Mouse (Mus musculus): ENCODE measurements around the gene Gm17087.

The Gm17087 gene

GRCm38 (mm10) chr17:8566850-8567249 is at the start of gene Gm17087:
TSS of gene Gm17087 (minus strand) at chr17:8566950.
- DNase-seq, result no peak

- peak; percentile 81 for DNase-seq
These were observed 47.3 kb upstream of the Gm17087 start for GRCm38 (mm10) chr17:8613882-8614551.

DNA sequence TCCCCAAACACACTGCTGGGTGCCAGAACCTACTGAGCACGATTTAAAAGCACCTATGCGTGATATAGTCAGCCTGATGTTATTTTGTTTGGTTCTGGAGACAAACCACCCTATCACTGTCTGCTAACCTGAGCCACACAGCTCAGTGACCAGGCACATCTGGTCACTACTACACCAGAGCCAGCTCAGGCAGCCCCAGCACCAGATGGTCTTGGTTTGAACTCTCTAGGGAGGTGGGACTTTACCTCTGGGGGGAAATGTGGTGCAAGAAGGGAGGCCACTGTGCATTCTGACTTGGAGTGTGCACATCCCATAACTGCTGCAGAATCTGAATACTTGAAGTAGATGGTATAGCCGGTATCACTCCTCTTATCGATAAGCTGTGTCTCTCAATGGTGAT is 45.2 kb upstream of the Gm17087 start:
- DNase-seq, result no peak

DNA sequence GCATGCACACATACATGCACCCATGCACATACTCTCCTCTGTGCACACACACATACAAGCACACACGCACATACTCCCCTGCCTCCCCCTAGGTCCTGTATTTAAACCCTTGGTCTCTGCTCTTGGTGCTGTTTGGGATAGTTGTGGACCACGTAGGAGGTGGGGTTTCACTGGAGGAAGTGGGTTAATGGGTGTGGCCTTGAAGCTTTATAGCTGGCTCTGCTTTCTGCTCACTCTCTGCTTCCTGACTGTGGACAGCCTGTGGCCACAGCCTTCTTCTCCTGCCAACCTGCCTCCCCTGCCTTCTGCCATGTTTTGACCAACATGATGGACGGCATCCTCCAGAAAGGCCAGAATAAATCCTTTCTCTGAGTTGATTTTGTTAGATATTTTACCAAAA is 39.9 kb upstream of the Gm17087 start:
- DNase-seq, result no peak

DNA sequence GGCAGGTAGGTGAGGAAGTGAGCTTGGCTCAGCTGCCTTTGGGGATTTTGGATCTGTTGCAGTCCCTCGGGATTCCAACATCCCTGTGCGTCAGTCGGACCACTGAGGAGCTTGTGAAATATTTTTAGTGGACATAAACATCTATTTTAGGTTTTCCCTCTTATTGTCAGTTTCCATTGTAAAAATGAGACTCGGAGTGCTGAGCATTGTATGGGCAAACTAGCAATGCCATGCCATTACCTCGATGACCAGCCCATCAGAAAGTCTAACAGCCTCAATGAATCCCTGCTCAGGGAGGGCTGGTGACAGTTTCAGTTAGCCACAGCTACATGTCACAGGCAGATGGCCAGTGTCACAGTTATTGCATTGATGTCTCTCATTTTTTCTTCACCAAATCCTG is 39.2 kb upstream of the Gm17087 start:
- no peak for DNase-seq

- DNase-seq, result no peak
These were observed 36.2 kb upstream of the Gm17087 start for GRCm38 (mm10) chr17:8602976-8603375.

GRCm38 (mm10) chr17:8597790-8598189 is 31.0 kb upstream of the Gm17087 start:
- peak; percentile 47 for DNase-seq

- DNase-seq, result peak; percentile 58
These were observed 25.9 kb upstream of the Gm17087 start for GRCm38 (mm10) chr17:8592427-8593277.

DNA sequence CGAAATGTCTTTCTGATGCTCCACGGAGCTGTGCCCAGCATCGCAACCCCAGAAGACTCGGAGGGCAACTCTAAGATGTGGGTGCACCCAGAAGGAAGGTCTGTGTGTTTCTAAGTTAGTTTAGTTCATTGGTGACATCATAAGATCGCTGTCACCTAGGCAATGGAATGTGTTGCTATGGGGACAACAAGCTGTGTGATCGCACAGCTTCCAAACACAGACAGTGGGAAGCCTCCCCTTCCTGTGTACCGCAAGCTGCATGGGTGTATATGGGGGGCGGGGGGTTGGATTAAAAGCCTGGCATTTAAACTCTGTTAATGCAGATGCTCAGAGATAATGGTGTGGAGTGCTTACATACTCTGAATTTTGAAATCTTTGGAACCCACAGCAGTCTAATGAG is 14.8 kb upstream of the Gm17087 start:
- peak; percentile 63 for DNase-seq

DNA sequence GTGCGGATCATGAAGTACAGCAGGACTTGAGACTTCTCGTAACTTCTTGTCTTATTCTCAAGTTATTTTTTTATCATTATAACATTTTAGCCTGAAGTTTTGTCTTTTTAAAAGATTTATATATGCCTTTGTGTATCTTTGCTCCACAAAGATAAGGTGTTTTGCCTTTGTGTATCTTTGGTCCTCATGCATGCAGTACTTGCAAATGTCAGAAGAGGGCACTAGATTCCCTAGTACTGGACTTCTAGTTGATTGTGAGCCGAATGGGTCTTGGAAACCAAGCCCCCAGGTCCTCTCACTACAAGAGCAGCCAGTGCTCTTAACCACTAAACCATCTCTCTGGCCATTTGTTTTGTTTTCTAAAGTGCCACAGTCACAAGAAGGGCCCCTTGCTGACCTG is 13.6 kb upstream of the Gm17087 start:
- DNase-seq, result no peak

GRCm38 (mm10) chr17:8573542-8574260 is 7.0 kb upstream of the Gm17087 start:
- no peak for DNase-seq

GRCm38 (mm10) chr17:8562886-8563280 is 3.9 kb downstream of the Gm17087 start:
- DNase-seq, result no peak

DNA sequence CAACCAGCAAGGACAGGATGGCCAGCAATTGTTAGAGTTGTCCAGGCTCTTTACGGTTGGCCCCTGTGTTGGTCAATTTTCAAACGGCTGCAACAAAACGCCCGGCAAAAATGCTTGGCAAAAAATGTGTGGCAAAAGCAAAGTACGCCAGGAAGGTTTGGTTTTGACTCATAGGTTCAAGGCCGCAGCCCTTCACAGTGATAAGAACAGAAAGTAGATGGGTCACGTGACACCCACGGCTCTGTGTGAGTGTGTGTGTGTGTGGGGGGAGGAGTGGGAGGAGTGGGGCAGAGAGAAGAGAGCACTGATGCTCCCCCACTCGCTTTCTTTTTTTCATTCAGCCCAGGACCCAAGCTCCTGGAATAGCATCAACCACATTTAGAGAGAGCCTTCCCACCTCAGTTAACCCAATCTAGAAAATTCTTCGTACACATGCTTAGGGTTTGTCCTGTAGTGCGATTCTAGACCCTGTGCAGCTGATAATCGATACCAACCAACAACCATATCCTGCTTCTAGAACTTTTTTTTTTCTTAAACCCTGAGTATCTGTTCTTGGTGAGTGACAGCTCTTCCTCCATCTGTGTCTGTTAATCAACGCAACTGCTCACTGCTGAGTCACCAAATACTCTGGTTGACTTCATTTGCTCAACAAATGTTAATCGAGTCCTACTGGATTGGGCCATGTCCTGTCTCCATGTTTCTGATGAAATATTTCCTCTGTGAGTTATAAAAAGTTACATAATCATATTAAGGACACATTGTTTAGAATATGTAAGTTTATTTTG is 4.5 kb downstream of the Gm17087 start:
- DNase-seq, result peak; percentile 62

DNA sequence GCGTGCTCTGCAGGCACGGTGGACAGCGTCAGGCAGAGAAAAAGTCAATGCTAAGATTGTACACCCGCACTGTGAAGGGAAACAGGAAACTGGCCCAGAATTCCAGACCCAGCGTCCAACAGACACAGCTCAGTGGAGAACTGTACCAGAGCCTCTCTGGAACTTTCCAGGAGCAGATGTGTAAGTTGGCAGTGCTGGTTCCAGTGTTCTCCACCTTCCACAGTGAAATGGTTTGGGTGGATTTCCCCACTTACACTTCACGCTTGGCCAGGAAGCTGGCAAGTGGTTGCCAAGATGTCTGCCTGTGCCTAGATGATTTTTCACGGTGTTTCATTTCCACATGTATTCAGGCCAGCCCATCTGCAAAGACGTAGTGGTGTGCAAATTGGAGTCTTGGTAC is 8.8 kb downstream of the Gm17087 start:
- no peak for DNase-seq

DNA sequence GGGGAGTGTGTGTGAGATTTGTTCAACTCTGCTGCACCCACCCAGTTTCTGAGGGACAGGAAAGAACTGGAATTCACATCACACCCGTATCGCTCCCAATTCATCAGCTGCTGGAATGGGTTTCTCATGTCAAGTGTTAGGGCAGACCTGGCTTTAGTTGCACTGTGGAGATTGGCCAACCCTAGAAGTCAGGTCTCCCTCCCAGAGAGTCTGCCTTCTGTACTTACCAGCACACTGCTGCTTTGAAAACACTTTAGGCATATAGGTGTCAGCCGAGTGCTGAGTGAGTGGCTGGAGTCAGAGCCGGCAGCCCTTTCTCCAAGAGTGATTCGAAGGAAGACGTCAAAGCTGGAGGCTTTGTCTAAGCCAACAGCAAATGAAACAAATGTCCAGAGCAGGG is 10.5 kb downstream of the Gm17087 start:
- DNase-seq, result no peak

DNA sequence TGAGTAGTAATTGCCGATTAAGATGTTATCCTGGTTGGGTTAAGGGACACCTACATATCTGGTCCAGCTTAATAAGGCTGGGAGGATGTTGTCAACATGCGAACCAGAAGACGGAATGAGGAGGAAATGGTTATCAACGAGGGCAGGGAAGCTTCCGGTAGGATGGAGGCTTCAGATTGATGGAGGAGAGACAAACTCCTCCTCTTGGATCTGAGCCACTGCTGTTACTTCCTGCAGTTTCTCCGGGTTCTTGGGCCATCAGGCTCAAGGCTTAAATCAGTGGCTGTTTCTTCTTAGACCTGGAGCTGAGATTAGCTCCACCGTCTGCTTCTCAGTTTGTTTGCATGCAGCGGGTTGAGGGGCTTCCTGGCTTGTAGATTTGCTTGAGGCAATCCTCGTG is 11.0 kb downstream of the Gm17087 start:
- no peak for DNase-seq

GRCm38 (mm10) chr17:8554219-8554618 is 12.5 kb downstream of the Gm17087 start:
- no peak for DNase-seq

DNA sequence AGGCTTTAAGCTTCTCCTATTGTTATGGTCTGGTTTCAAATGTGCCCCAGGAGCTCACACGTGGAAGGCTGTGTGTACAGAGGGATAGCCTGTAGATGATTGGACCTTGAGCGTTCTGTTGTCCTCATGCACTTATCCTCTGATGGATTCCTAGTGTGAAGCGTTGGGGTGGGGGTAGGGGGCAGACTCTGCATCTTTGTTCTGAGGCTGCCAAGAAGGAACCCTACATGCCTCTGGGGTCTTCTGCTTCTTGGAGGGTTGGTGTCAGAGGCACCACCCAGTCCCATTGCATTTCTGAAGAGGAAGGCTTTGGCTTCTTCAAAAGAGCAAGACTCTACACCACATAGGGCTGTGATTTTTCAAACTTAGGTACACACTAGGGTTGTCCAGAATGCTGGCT is 13.1 kb downstream of the Gm17087 start:
- no peak for DNase-seq

GRCm38 (mm10) chr17:8552346-8553035 is 14.3 kb downstream of the Gm17087 start:
- no peak for DNase-seq

GRCm38 (mm10) chr17:8551641-8552040 is 15.1 kb downstream of the Gm17087 start:
- no peak for DNase-seq

GRCm38 (mm10) chr17:8548733-8549132 is 18.0 kb downstream of the Gm17087 start:
- no peak for DNase-seq

DNA sequence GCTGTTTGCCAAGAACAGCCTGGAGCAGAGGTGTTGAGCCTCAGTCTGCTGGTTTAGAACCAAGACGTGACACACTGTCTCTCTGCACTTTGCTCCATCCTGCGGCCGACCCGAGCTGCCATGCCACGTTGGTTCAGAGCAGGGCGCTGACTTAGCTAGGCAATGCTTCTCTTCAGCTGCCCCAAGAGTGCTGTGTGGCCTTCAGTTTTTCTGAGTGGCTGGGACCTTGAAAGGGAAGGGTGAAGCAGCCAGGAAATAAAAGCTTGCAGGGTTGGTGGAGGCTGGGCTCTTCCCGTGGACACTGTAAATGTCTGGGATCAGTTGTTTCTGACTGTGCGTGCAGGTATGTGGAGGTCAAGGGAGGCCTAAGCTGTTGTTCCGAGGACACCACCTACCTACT is 20.4 kb downstream of the Gm17087 start:
- DNase-seq, result no peak

All from layer of hippocampus, adult 9-11 months (tissue).